Mouse (Mus musculus) small intestine, adult 2 months (tissue): ENCODE measurements around the gene Lcp1. TPM values are rescaled to one million over a fixed set of nuclear protein-coding genes. Genes with fewer than 3 reads are reported as not detected.

Experiments used
- H3K27ac ChIP-seq: fragments of 200-500 bp; 2 replicates; pipeline ENCODE4 v1.5.1; 2012; ENCODE audit warnings: low read depth, low read length, control low read depth, inconsistent platforms; ENCODE audit not compliant: insufficient read depth
- H3K27me3 ChIP-seq: fragments of 200-500 bp; 2 replicates; pipeline ENCODE4 v1.6.1; 2012; ENCODE audit warnings: mild to moderate bottlenecking, moderate library complexity, low read length, inconsistent platforms; ENCODE audit not compliant: control insufficient read depth, insufficient read depth
- H3K36me3 ChIP-seq: fragments of 200-500 bp; 2 replicates; pipeline ENCODE4 v1.6.1; 2012; ENCODE audit warnings: mild to moderate bottlenecking, low read length, control low read depth, inconsistent platforms; ENCODE audit not compliant: control insufficient read depth, insufficient read depth
- H3K4me1 ChIP-seq: fragments of 200-500 bp; 2 replicates; pipeline ENCODE4 v1.6.1; 2012; ENCODE audit warnings: low read length, inconsistent platforms, mixed read lengths; ENCODE audit not compliant: control insufficient read depth, insufficient read depth, insufficient read length
- H3K4me3 ChIP-seq: fragments of 200-500 bp; 2 replicates; pipeline ENCODE4 v1.5.1; 2012; ENCODE audit warnings: low read depth, mild to moderate bottlenecking, control low read depth, inconsistent platforms, low read length, moderate library complexity
- CTCF ChIP-seq: fragments of 200-500 bp; IDR thresholded peaks from 2 replicates; pipeline ENCODE4 v1.5.1; 2012; ENCODE audit warnings: low read depth, mild to moderate bottlenecking, control low read depth, inconsistent platforms, low read length, moderate library complexity, mixed read lengths; ENCODE audit not compliant: insufficient replicate concordance, insufficient read length; ENCODE audit errors: extremely low read depth
- POLR2A ChIP-seq: fragments of 200-500 bp; IDR thresholded peaks from 2 replicates; pipeline ENCODE4 v1.6.1; 2012; ENCODE audit warnings: low read depth, mild to moderate bottlenecking, control low read depth, inconsistent platforms, low read length, moderate library complexity
- WGBS: fragments of 180-500 bp; shearing (Covaris S2); methylation state at CpG from one replicate; pipeline ENCODE4 v1.1.7; 2018; 5-methylcytosine and 5-hydroxymethylcytosine counted together
- polyA plus RNA-seq: library from polyadenylated mRNA; depleted of rRNA; stranded (reverse); fragments of >200 nt; gene quantifications from 2 replicates; pipeline ENCODE4 v1.2.3, GENCODE M21; 2012; rRNA removed

Gene Lcp1
- polyA plus RNA-seq, 1 experiment = 5.6 TPM

- no peaks in the 10 kb centered on the region for H3K36me3 ChIP-seq
- H3K4me1 ChIP-seq = no peaks in the 10 kb centered on the region
- no peak within 1 kb of the TSS for H3K27ac ChIP-seq
- H3K27me3 ChIP-seq = no peaks in the 10 kb centered on the region
- WGBS = 48% methylated on average over 5 of the region's 5 CpGs
- TF ChIP-seq POLR2A (no peak), CTCF (no peak)
- H3K4me3 ChIP-seq = no peak within 1 kb of the TSS
Observed at GRCm38 (mm10) chr14:75242087-75242486, 111.2 kb downstream of the Lcp1 start, which contains the start of gene Cpb2. Gene Cpb2 (plus strand): TSS chr14:75242287.

GRCm38 (mm10) chr14:75246024-75247000, 115.4 kb downstream of the Lcp1 start:
- H3K36me3 ChIP-seq = no peaks in the 10 kb centered on the region
- 80% methylated on average over 11 of the region's 11 CpGs for WGBS
- no peaks in the 10 kb centered on the region for H3K27me3 ChIP-seq
- H3K4me3 ChIP-seq = no peak overlapping the region
- no peaks in the 10 kb centered on the region for H3K4me1 ChIP-seq
- no peak for TF ChIP-seq CTCF
- TF ChIP-seq POLR2A = no peak
- H3K27ac ChIP-seq = no peak overlapping the region

- no peak overlapping the region for H3K4me3 ChIP-seq
- no peaks in the 10 kb centered on the region for H3K27me3 ChIP-seq
- H3K27ac ChIP-seq = no peak overlapping the region
- H3K4me1 ChIP-seq = no peaks in the 10 kb centered on the region
- TF ChIP-seq POLR2A (no peak), CTCF (no peak)
- H3K36me3 ChIP-seq = no peaks in the 10 kb centered on the region
- WGBS = 67% methylated on average over 3 of the region's 3 CpGs
Observed at GRCm38 (mm10) chr14:75250432-75250831, 119.5 kb downstream of the Lcp1 start.

GRCm38 (mm10) chr14:75256521-75256920, 125.6 kb downstream of the Lcp1 start:
- WGBS = 35% methylated on average over 5 of the region's 5 CpGs
- no peaks in the 10 kb centered on the region for H3K27me3 ChIP-seq

GRCm38 (mm10) chr14:75269531-75269930, 138.6 kb downstream of the Lcp1 start:
- Histone ChIP-seq H3K4me3 (no peak overlapping the region), H3K36me3 (no peaks in the 10 kb centered on the region), H3K27me3 (no peaks in the 10 kb centered on the region), H3K4me1 (no peaks in the 10 kb centered on the region), H3K27ac (no peak overlapping the region)
- 82% methylated on average over 5 of the region's 5 CpGs for WGBS
- no peak for TF ChIP-seq POLR2A
- TF ChIP-seq CTCF = no peak

More at GRCm38 (mm10) chr14:75256521-75256920, 125.6 kb downstream of the Lcp1 start:
- Histone ChIP-seq H3K36me3 (no peaks in the 10 kb centered on the region), H3K4me3 (no peak overlapping the region), H3K4me1 (no peaks in the 10 kb centered on the region), H3K27ac (no peak overlapping the region)
- peak; percentile 40; the same call in 1 of the 2 replicates for TF ChIP-seq CTCF
- no peak for TF ChIP-seq POLR2A

- WGBS = 86% methylated on average over 6 of the region's 6 CpGs
- TF ChIP-seq CTCF (no peak), POLR2A (no peak)
- Histone ChIP-seq H3K27me3 (no peaks in the 10 kb centered on the region), H3K36me3 (no peaks in the 10 kb centered on the region), H3K27ac (no peak overlapping the region), H3K4me1 (no peaks in the 10 kb centered on the region), H3K4me3 (no peak overlapping the region)
Observed at GRCm38 (mm10) chr14:75279716-75280115, 148.8 kb downstream of the Lcp1 start.

GRCm38 (mm10) chr14:75280406-75280805, 149.5 kb downstream of the Lcp1 start:
- Histone ChIP-seq H3K27me3 (no peaks in the 10 kb centered on the region), H3K4me3 (no peak overlapping the region), H3K36me3 (no peaks in the 10 kb centered on the region), H3K27ac (no peak overlapping the region), H3K4me1 (no peaks in the 10 kb centered on the region)
- WGBS = 71% methylated on average over 5 of the region's 5 CpGs
- no peak for TF ChIP-seq POLR2A
- TF ChIP-seq CTCF = no peak

Other genes starting within 250 kb of the Lcp1 start
- gene Lrch1, start 183.2 kb upstream of the Lcp1 start, polyA plus RNA-seq = 3.5 and 6.1 TPM in 2 replicates
- 0.37 and 0.91 TPM in 2 replicates for gene Rubcnl, start 115.1 kb upstream of the Lcp1 start, polyA plus RNA-seq
- not detected in 2 replicates for gene Lrrc63, start 220 bp upstream of the Lcp1 start, polyA plus RNA-seq
- not detected in 2 replicates for gene Cpb2, start 111.2 kb downstream of the Lcp1 start, polyA plus RNA-seq
- gene Zc3h13, start 153.3 kb downstream of the Lcp1 start, polyA plus RNA-seq = 6.6 and 11.9 TPM in 2 replicates